Mouse (Mus musculus) c-Kit-positive CD71-positive TER-119-negative erythroid progenitor cells, embryonic 14.5 days (primary cell): ENCODE measurements around the gene Dtymk.

ENCODE experiments used
- DNase-seq: peaks from one replicate; pipeline ENCODE4 v3.0.0-alpha.2; 2013; ENCODE audit warnings: low read depth

The Dtymk gene

DNA sequence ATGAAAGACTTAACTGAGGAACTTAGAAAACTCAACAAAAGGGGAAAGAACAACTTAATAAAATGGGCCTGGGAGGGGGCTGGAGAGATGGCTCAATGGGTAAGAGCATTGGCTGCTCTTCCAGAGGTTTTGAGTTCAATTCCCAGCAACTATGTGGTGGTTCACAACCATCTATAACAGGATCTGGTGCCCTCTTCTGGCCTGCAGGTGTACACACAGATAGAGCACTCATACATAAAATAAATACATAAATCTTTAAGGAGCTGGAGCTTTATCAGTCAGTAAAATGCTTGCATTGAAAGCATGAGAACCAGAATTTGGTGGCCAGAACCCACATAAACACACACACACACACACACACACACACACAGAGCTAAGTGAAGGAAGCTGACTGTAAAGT, 58.8 kb downstream of the Dtymk start:
- DNase-seq: no peak
